Mouse (Mus musculus) adrenal gland, adult 10 weeks (tissue): Measurements from ENCODE around the gene Slc4a3. TPM values are rescaled to one million over a fixed set of nuclear protein-coding genes. Genes with fewer than 3 reads are reported as not detected.

Experiments used
- polyA plus RNA-seq: library from polyadenylated mRNA; stranded (reverse); fragments of 350-450 nt; fragmentation: Illumina TruSeq; extraction: RNeasy Lipid Tissue Mini Kit (QIAGEN cat#74804); gene quantifications from one replicate; pipeline ENCODE4 v1.2.3, GENCODE M21; 2014; ENCODE audit warnings: low read depth, low replicate concordance

Slc4a3 gene
- 2.7 TPM for polyA plus RNA-seq

GRCm38 (mm10) chr1:75545965-75546956 is at the start of gene Slc4a3:
Slc4a3 (plus strand) TSS chr1:75546266.

GRCm38 (mm10) chr1:75505956-75506831 is 39.9 kb upstream of the Slc4a3 start, which contains the start of gene Obsl1:
Obsl1 (minus strand) TSS chr1:75506452.

GRCm38 (mm10) chr1:75507006-75507405 is 39.1 kb upstream of the Slc4a3 start, which contains the start of gene Inha:
Inha (plus strand) TSS chr1:75507077.

GRCm38 (mm10) chr1:75521321-75522031 is 24.6 kb upstream of the Slc4a3 start, which contains the start of gene Stk11ip:
Stk11ip (plus strand) TSS chr1:75521529.

Other genes with a start within 250 kb of the Slc4a3 start
- 2.2 TPM for gene Dnpep, start 228.3 kb upstream of the Slc4a3 start, polyA plus RNA-seq
- 1.2 TPM for gene Des, start 185.9 kb upstream of the Slc4a3 start, polyA plus RNA-seq
- gene Speg, start 171.0 kb upstream of the Slc4a3 start, polyA plus RNA-seq: 1.0 TPM
- gene Gmppa, start 110.3 kb upstream of the Slc4a3 start, polyA plus RNA-seq: 6.8 TPM
- gene Asic4, start 95.8 kb upstream of the Slc4a3 start, polyA plus RNA-seq: 0.29 TPM
- gene Chpf, start 67.0 kb upstream of the Slc4a3 start, polyA plus RNA-seq: 0.41 TPM
- not detected for gene Tmem198, start 66.7 kb upstream of the Slc4a3 start, polyA plus RNA-seq
- 0.93 TPM for gene Obsl1, start 39.8 kb upstream of the Slc4a3 start, polyA plus RNA-seq
- gene Inha, start 39.2 kb upstream of the Slc4a3 start, polyA plus RNA-seq: 1.9 TPM
- gene Stk11ip, start 24.7 kb upstream of the Slc4a3 start, polyA plus RNA-seq: 1.5 TPM